Mouse (Mus musculus) 416B (cell line): ENCODE data around the gene Pard3.

Source experiments
- DNase-seq: peaks from one replicate; pipeline ENCODE4 v3.0.0; 2011; ENCODE audit warnings: low read depth

Pard3 gene

DNA sequence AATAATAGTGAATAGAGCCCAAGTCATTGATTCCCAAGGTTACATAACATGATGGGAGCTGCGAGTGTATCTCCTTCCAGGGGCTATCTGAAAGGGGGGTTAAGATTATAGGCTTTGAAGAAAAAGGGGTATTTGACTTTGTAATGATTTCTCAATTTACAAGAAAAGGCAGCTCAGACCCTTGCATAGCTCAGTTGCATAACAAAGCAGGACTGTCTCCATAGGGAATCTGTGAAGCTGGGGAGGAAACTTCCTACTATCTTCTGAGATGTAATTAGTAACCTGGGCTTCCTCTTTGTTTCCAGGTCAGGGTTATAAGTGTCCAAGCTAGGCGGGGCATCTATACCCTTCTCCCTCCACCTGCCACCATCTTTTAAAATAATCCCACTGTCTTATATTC lies 279.4 kb downstream of the Pard3 start:
- no peak for DNase-seq

DNA sequence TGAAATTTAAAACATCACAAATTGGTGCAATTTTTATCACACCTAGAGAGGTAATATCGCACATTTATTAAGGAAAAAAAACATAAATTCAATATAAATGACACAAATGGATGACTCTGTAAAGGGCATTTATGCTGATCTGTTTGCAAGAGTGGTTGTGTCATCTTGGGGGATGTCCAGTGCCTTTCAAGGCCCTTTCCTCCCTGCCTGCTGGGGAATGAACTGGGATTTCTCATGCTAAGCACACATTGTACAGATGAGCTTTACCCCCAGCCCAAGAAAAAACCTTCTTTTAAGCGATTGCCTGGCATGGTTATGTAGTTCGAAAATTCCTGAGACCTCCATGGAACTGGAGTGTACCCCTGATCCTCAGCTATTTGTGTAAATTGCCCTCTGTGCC lies 280.7 kb downstream of the Pard3 start:
- no peak for DNase-seq

DNA sequence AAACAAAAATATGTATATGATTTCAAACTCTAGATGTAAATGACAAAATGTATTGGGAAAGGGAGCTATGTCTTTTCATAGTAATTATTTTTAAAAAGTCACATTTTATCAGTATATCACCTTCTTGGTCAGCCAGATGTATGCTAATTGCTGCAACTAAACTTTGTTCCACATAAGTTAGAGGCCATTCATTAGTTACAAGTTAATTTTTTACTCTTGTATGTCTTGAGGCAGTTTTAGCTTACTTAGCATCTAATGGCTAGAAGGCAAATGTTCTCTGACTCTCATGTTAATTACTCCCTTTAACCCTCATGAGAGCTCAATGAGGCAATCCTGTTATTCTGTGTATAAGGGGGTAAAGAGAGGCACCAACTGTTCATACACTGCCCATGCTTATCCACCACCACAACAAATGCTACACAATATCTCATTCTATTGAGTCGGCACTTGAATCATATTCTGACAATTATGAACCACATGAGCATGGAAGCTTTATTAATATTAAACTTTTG lies 282.3 kb downstream of the Pard3 start:
- no peak for DNase-seq

DNA sequence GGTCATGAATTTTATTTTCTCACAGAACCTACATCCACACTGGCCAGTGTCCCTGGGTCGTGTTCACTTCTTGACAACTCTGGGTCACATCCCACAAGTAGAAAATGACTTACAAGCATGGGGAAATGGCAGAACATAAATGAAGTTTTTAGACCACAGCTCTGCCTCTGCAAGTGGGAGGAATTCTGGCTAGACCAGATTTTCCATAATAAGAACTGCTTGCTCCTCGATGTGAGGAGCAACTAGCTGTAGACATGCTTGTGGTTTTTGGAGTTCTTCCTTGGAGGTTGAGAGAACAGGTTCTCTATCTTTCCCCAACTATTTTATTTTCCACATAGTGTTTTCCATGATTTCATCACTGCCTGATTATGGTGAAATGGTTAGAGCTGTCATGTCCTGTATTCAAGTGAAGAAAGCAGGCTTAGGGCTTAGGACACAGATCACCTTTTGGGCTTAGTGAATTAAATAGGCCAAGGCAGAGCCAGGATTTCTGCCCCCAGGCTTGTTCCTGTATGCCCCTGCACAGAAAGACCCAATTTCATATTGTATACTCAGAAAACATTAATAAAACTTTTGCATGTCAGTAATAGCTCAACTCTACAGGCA lies 284.3 kb downstream of the Pard3 start:
- no peak for DNase-seq

DNA sequence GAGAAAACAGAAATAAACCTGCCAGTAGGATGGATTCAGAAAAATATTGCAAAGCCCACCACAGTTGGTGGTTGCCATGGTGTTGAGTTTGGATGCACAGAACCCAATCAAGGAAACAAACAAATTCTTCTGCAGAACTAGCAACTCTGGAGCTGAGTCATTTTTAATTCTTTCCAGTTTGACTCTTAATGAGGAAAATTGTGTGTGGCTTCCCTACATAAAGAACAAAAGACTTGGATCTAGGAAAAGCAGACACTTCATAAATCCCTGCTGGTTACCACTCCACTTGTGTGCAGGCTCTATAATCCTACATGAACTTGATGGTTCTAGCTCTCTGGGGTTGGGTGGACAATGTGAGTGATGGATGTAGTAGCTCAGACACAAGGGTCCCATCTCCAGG lies 298.1 kb downstream of the Pard3 start:
- no peak for DNase-seq

DNA sequence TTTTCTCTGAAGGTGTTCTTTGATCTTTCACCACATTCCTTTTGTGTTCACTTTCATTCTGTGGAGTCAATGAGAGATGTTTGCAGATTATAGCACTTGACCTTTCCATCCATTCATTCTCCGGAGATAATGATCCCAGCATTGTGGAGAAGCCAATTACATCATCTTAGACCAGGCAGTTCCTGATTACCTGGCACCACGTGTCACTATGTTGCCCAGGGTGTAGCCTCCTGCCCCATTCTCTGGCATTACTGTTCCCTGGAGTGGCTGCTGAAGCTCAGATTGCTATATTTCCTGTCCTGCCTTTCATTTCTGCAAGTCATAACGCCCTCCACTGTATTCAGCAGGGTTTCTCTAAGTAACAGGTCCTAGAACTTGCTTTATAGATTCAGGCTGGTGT lies 304.7 kb downstream of the Pard3 start:
- no peak for DNase-seq

DNA sequence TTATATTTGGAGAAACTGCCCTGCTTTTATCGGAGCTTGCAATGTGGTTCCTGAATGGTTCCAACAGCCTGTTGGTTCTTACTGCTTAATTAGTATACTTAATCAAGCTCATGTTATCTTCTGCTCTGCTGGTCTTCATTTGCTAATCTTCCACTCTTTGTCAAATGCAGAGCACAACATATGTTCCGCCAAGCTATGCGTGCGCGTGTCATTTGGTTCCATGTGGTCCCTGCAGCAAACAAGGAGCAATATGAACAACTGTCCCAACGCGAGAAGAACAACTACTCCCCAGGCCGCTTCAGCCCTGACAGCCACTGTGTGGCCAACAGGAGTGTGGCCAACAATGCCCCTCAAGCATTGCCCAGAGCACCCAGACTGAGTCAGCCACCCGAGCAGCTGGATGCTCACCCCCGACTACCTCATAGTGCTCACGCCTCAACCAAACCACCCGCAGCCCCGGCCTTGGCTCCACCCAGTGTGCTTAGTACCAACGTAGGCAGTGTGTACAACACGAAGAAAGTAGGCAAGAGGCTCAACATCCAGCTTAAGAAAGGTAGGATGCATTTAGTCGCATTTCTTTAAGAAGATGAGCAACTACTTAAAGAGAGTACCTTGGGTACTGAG lies 307.7 kb downstream of the Pard3 start:
- no peak for DNase-seq

DNA sequence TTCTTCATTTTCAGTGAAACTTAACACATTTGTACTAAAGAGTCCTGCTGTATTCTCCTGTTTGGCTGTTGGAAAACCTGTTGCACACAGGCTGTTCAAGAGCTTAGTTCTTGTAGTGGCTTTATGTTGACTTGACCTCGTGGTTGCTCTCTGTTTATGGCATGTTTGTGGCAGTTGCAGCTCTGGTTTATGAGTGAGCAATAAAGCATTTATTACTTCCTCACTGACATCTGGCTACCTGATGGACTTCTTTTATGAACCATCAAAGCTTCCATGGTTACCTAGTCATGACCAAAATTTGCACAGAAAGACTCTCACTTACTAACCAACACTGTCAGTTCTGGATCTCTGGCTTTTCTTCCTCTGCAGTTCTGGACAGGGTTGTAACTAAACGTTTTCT lies 314.1 kb downstream of the Pard3 start:
- DNase-seq: no peak

DNA sequence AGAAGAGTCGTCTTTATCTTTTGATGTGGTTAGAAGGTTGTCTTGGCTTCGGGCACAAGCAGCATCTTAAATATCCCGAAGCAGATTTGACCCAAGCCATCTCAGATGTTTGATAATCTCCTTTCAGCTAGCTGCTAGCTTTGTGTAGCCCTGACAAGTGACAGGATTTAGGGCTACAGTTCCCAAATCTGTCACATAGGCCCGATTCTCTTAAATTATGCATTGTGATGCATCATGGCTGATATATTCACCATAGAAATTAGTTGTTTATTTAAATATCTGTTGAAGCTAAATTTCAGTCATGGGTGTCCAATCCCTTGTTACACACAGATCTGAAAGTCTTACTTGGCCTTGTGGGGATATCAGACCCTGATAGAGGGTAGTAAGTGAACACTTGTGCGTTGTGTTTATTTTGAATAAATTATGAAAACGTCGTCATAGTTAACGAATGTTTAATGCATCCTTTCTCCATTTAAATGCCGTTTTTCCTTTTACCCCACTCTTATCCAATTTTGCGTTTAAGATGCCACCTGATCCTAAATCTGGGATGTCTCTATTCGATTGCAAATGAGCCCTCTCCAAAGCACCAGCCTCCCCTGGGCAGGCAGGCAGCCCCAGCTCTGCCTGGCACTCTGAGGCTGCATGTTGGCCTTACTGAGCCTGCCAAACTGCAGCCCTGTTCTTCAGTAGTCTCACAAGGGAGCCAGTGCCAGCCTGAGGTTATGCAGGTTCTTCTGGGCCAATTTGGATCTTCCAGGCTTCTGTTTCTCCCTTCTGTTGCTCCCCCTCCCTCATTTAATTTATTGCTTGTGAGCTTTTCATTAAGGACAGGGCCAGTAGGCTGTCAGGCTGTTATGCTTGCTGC lies 315.5 kb downstream of the Pard3 start:
- DNase-seq: no peak

DNA sequence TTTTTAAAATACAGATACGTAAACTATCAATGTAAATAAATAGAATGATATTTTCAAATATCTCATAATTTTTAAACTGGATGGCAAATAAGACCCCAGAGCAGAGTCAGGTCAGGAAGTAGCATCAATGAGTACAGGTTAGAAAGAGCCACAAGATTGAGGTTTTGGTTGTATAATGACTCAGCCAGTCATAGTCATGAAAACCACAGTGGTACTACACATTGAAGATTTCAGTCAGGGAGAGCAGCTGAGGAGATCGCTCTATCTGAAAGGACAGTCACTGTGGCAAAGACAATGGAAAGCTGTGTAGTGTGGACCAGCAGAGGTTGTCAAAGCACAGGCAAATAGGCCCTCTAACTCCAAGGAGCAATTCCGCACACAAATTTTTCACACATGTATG lies 317.6 kb downstream of the Pard3 start:
- peak; percentile 37 for DNase-seq

DNA sequence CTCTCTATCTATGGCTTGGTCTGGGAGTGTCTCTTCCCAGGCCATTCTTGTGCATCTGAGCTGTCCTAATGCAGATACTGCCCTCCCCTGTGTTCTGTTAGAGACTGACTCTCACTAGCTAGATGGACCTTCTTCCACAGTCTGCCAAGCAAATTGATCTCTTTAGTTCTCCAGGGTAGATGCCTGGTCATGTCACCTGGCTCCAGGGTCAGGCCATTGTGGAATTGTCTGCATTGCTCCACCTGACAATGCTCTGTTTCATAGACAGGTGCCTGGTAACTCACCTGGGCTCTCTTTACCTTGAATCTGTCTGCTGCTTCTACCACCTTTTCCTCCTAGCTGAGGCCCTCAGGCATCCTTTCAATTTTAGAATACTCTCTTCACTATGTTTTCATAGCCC lies 329.0 kb downstream of the Pard3 start:
- no peak for DNase-seq

DNA sequence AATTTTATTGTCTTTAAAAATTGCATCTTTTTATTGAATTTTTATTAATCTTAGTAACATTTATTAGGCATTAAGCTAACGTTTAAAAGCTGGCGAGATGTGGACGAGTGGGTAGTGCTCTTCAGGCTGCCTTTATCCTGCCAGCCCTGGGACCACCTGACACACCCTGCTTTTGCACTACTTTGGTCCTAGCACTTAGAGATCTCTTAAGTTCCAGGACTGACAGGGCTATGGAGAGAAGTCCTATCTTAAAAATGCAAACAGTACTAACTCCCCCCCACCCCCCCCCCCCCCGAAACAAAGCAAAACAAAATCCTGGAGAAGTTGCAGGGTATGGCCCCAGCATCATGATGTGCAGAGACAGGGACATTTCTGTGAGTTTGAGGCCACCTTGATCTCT lies 331.8 kb downstream of the Pard3 start:
- DNase-seq: no peak

DNA sequence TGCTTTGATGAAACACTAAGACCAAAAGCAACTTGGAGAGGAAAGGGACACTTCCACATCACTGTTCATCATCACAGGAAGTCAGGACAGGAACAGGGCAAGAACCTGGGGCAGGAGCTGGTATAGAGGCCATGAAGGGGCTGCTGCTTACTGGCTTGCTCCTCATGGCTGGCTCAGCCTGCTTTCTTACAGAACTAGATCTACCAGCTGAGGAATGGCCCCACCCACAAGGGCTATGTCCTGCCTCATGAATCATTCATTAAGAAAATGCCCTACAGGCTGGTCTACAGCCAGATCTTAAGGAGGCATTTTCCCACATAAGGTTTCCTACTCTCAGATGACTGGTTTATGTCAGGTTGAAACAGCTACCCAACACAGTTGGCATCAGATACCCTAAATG lies 342.1 kb downstream of the Pard3 start:
- DNase-seq: no peak

DNA sequence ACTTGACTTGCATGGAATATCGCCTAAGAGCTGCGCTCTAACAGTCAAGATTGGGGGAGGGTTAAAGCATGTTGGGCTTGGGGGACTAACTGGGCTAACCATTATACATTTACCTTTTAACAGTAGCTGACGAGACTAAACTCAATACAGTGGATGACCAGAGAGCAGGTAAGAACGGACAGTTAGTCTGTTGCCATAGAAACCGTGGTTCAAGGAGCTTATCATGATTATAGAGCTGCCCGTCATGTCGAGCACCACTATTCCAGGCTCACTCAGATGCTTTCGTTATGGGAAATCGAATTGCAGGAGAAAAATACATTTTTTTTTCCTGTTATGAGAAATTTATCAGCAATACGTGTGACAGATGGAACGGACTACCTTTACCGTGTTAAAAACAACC lies 346.9 kb downstream of the Pard3 start:
- no peak for DNase-seq

DNA sequence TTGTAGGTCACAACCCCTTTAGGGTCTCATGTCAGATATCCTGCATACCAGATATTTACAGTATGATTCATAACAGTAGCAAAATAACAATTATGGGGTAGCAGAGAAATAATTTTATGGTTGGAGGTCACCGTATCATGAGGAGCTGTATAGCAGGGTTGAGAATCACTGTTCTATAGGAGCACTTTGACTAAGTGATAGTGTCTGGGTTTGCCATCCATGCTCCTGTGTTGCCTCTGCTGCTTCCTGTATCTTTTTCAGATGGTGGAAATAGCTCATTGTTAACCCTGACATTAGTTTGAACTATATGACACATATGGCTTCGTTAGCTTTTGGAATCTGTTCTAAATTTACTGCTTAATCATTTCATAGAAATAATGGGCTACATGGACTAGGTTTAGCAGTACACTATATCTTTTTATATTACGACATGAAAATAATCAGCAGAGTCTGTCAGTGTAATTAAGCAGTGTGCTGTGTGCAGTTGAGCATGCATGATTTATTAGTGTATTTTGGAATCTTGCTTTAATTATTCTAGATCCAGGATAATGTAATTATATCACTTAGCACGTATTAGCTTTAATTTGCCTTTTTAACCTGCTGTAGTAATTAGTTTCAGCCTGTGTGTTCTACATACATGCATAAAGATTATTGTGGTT lies 347.6 kb downstream of the Pard3 start:
- no peak for DNase-seq

DNA sequence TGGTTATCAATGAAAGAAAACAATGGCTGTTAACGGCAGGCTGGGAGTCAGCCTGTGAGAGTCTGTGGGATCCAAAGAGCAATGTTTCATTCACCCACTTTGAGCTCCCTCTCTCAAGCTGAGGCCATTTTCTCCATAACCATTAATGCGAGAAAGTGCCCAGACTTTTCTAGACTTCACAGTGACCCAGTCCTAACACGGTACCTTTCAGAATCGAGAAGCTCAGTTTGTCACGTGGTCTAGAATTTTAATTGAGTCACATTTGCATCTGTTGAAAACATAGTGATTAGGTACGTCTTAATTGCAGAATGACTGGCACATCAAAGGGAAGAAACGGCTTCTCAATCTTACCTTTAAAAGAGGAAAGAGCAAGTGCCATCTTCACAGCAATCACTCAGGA lies 359.3 kb downstream of the Pard3 start:
- no peak for DNase-seq

DNA sequence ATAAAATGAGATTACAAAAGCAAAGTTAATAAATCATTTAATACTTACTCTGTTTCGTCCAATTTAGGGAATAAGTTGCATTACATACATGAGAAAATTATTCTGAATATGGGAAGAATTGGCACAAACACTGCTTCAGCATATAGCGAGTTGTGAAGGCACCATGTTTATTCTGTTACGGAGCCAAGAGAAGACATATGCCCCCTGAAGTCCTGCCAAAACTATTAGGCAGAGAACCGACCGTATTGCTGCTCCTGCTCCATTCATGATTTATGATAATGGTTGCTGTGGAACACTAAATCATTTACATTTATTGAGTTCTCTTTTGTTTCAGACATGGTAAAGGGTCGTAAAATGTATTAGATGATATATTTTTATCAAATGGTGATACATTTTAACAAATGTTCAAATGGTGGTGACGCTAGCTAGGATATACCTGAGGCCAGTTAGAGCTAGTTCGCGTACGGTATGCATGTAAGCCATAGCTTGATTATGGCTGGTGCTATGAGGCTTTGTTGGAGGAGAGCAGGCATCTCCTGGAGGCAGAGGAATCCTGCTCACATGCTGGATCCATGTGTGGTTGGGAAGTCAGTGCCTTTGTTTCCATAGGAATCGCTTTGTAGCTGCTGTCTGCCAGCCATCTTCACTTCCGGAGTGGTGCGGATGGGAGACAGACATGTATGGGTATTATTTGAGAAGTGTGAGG lies 360.7 kb downstream of the Pard3 start:
- no peak for DNase-seq

DNA sequence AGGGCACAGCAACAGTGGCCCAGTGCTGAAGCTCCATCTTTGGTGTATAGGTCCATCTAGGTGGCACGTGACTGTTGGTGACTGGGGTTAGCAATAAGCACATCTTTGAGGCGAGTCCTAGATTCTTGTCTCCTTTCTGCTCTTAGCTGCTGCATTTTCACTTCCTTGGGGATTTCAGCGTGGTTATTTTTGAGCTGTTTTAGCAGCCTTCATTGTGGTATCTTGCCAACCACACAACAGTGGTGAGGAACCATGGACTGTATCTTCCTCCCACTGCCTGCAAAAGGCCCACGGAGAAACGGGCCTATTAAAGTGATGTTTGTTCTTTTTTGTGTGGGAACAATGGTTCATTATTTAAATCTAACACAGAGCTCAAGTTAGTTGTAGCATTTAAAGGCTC lies 363.2 kb downstream of the Pard3 start:
- no peak for DNase-seq

DNA sequence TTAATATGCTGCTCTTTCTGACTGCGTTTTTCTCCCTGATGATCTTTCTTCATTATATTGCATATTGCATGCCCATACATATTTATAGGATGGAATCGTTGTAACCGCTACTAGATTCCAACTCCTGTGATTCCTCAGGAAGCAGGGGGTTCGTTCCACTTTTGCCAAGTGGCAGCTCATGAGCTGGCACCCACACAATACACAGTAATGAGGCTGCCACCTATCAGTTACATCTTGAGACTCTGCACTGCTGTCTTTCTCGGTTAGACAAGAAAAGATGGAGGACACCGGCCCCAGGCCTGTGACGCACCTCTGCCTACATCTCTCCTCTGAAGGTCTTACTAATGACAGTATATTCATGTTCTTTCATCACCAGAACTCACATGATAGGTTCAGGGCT lies 364.3 kb downstream of the Pard3 start:
- DNase-seq: no peak

DNA sequence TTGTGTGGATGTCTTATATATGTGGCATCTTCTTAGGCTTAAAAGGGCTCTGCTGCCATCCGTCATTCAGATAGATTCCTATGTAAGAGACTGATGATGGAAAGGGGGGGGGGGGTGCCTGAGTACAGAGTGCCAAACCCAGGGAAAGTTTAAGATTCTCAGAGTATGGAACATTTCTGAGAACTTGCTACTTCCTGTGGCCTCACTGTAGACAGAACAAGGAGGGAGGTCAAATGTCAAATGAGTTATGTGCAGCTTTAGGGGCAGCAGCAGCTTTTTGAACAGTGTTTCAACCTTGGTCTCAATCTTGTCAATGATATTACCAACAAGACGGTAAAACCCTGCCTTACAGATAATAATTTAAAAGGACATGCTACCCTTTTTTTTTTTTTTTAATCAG lies 367.5 kb downstream of the Pard3 start:
- DNase-seq: no peak

DNA sequence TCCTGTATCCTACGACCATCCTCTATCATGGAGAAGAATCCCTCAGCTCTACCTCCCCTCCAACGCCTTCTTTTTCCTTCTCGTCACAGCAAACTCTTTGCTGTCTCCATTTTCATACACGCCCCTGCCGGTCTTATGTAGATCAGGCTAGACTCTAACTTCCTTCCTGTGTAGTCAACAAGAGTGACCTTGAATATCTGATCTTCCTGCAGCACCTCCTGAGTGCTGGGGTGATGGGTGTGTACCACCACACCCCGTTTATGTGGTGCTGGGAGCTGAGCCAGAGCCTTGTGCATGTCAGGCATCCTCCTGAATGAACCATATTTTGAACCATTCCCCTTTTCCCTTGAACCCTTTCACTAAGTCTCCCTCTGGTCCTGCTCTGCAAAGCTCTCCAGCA lies 372.3 kb downstream of the Pard3 start:
- no peak for DNase-seq

DNA sequence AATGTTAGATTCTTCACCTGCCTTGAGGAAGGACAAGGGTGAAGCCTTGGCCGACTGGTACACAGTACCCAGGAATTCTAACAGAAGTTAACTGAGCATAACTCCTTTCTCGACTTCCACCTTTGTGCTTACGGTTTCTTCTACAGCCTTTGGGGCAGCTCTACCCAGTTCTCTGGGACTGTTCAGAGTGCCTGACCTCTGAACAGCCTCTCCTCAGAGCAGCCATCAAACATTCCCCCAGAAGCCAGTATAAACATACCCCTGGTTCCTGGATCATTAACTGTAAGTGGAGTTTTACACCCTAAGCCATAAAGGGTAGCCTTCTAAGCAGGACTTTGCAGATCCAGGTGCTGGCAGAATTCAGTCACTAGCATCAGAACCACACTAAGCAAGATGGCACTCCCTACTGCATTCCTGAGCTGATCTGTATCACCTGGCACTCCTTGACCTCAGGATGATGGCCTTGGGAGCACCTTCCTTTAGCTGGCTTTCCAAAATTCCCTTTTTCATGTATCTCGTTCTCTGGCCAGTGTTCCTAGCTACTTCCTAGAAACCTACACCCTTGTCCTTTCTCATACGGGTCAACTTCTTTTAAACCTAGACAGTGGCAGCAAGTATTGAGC lies 374.0 kb downstream of the Pard3 start:
- DNase-seq: no peak
